Mouse (Mus musculus) c-Kit-positive CD71-positive TER-119-positive erythroid progenitor cells, embryonic 14.5 days (primary cell): Measurements from ENCODE around the gene Gm17677.

Experiments used
- DNase-seq: peaks from one replicate; pipeline ENCODE4 v3.0.0-alpha.2; 2013; ENCODE audit warnings: low spot score

Gene Gm17677

GRCm38 (mm10) chr9:35740749-35741148 is at the start of gene Gm17677:
Gm17677 (plus strand) TSS chr9:35741049.
- no peak for DNase-seq

GRCm38 (mm10) chr9:35691924-35692323 is 48.9 kb upstream of the Gm17677 start:
- DNase-seq = no peak

DNA sequence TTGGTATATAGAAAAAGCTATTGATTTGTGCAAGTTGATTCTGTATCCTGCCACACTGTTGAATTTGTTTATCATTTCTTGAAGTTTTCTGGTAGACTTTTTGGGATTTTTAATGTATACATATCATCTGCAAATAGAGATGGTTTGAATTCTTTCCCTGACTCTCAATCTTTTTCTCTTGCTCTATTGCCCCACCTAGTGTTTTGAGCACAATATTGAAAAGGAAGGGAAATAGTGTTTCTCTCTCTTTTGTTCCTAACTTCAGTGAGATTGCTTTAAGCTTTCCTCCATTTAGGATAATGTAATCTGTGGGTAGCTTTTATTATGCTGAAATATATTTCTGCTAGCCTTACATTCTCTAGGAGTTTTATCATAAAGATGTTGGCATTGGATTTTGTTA is 33.6 kb upstream of the Gm17677 start:
- DNase-seq = no peak

- DNase-seq = no peak
Measured at GRCm38 (mm10) chr9:35756843-35757242, 16.0 kb downstream of the Gm17677 start.

DNA sequence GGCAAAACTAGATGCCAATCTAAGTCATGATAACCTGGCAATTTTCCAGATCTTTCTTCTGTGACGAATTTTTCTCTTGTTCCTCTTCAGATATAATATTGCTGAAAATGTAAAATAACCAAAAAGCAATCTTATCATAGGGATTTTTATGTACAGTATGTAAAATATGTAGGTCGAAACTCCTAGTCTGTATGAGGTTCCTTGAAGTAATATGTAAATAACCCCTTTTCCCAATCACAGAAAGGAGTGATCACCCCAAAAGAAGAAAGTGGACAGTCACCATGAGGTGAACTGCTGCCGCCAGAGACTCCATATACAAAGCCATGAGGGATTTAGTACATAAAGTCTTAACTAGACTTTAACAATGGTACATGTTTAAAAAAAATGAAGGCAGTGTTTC is 37.2 kb downstream of the Gm17677 start, which contains the start of gene Gm17727:
TSS of gene Gm17727 (minus strand) at position 101 of the 400 bp plus-strand sequence.
- DNase-seq = no peak

GRCm38 (mm10) chr9:35790001-35790400 is 49.2 kb downstream of the Gm17677 start, which contains the start of the genes Gm27235 and D730048I06Rik:
Gm27235 (minus strand) TSS chr9:35790101.
D730048I06Rik (minus strand) TSS chr9:35790112.
- DNase-seq = no peak
